Mouse (Mus musculus) c-Kit-negative CD71-positive TER-119-positive erythroid progenitor cells, embryonic 14.5 days (primary cell): ENCODE measurements at regions not wholly inside any gene's neighbourhood (a gene's known extent, or its start where the extent isn't known, plus 50 kb on each side); places are given as distances from the start of the nearest gene placed in this dataset.

Experiments
- DNase-seq: peaks from one replicate; pipeline ENCODE4 v3.0.0-alpha.2; 2013; ENCODE audit warnings: low read depth, low spot score

DNA sequence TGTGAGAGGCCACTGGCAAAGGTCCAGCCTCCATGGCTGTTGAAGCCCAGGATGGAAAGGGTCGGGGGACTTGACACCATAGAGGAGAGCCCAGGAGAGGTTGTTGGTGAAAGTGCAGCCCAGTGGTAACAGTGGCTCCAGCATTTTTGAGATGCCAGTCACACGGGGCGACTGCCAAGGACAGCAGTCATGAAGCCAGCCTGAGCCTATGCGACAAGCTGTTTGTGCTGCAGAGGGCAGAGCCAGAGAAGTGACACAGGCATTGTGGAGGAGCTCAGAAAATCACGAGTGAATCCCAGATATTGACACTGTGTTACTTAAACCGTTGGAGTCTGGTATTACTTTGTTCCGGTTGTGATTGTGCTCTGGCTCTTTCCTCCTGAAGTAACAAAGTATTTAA is 233.4 kb downstream of the Cryba4 start:
- DNase-seq = no peak

DNA sequence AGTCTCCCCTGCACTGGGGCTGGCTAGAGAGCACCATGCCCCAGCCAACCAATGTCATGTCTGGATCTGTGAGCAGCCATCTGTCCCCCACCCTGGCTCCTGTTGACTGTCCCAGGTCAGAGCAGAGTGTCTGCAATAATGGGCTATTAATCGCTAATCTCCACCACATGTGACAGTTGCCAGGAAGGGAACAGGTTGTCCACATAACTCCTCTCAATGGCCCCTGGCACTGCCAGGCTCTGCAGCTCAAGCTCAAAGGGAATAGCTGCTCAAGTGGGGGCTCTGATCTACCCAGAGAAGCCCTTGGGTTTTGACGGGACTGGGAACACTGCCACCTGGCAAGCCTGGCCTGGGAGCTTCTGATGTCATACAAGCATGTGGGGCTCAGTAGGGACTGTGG is 231.4 kb downstream of the Cryba4 start:
- DNase-seq = no peak

DNA sequence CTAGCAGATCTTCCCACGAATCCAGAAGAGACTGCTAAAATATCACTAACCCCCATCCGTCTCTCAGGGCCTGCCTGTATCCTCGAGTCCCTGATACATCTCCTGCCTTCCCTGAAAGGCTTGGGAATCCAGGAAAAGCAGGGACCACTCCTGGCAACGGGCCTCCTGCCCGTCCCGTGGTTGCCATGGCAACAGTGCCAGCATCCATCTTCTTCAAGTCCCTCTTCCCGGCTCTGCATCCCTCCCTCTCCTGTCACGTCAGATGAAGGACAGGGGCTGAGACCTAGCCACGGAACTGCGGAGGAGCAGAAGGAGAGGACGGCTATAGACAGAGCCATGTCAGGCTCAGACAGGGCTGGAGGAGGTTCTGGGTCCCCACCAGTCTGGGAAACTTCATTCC is 222.4 kb downstream of the Cryba4 start:
- no peak for DNase-seq

DNA sequence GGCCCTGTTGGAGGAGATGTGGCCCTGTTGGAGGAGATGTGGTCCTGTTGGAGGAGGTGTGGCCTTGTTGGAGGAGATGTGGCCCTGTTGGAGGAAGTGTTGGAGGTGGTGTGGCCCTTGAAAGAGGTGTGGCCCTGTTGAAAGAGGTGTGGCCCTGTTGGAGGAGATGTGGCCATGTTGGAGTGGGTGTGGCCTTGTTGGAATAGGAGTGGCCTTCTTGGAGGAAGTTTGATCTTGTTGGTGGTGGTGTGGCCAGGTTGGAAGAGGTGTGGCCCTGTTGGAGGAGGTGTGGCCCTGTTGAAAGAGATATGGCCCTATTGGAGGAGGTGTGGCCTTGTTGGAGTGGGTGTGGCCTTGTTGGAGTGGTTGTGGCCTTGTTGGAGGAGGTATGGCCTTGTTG is 220.3 kb downstream of the Cryba4 start:
- DNase-seq = no peak

DNA sequence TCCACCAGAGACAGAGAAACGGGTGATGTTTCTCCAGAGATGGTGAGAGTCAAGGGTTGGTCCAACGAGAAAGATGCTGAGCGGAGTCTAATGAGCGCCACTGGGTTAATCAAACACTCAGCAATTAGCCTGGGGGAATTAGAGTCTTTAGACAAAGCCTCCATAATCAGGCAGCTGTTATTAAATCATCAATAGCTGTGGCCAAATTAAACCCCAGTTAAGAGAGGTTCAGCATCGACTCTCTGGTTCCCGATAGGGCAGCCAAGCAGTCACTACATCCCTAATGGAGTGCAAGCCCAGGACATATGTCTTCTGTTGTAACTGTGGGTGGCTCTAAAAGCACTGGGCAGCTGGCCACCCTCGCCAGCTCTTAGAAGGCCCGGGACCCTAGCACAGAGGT is 216.9 kb downstream of the Cryba4 start:
- no peak for DNase-seq

DNA sequence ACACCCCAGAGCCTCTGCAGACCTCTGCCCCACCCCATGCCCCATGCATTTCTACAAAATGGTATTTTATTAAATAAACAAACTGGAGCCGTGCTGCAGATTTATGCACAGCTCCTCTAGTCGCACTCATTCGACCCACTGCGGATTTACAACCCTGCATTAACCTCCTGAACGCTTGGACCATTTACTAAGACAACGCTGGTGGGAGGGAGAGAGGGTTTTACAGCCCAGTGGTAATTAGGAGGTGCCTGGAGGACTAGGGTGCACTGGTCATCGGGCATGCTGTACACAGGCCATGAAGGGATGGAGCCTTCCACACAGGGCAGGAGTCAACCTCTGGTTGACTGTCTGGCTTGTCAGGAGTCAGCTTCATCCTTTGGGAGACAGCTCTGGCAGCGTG is 215.2 kb downstream of the Cryba4 start:
- no peak for DNase-seq

DNA sequence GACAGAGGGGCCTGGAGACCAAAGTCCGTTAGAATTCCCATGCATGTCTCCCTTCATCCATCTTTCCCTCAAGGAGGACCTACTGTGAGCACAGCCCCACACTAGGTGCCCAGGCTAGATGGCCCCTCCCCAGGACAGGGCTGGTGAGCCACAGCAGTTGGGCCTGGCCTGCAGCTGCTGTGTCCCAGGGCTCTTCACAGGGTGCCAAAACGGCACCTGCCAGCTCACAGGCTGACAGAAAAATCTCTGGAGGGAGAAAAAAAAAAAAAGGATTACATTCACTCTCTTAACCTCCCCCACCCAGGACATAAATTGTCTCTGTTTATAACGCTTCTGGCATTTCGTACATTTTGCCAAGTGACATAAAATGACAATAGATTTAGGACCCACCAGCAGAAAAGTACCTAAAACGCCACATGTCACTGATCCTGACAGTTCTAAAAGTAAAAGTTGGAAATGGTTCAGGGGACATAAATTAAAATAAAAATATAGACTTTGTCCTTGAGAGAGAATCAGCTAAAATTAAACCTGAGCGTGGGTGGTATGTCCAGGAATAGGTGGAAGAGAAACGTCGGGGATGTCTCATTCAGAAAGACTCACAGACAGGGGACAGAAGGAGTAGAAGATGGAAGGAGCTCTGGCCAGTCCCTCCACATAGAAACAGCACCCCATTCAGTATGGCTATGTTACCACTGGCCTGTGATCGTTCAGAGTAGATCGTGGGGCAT is 212.5 kb downstream of the Cryba4 start:
- DNase-seq = no peak

DNA sequence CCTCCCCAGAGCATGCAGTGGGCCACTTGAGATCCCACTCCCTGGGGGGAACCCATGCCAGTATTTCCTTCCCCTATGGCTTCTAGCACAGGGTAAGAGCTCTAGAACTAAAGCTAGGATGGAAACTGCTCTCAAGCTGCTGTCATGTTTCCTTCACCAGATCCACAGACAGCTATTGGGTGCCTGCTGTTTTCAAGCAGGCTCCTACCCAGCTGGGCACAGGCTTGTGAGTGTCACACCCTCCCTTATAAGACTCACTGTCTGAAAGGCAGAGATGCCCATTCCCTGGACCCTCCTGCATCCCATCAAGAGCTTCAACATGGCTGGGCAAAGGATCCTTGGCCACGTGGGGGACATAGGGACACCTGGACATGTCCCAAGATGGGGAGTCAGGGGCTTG is 211.6 kb downstream of the Cryba4 start:
- DNase-seq = no peak

DNA sequence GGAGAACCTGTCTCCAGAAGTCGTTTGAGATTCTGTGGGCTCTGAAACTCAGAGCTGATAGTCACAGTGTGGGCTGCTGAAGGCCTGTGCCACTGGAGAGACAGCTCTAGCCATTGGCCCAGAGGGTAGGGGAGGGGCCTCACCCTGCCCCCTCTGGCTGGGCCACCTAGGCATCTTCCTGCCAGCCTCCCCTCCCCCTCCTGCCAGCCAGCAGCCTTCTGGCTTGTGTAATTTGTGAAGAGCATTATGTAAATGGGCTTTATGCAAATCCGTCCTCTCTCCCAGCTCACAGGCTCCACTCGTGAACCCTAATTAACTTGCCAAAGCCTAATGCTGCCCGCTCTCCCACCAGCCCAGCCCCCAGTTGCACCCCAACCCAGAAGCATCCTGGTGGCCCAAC is 211.0 kb downstream of the Cryba4 start:
- no peak for DNase-seq

DNA sequence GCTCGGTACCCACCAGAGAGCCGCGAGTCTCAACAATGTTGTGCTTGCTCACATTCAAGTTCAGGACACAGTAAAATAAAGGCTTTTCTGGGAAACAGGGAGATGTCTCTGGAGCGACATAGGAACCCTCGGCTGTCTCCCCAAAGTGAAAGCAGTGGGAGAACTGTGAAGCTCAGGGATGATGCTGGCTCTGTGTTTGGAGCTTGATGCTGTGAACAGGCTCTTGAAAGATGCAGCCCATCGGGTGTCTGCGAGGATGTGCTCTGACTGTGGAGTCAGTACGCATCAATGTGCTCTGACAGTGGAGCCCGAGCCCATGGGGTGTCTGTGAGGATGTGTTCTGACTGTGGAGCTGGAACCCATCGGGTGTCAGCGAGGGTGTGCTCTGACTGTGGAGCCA is 210.1 kb downstream of the Cryba4 start:
- DNase-seq = no peak

DNA sequence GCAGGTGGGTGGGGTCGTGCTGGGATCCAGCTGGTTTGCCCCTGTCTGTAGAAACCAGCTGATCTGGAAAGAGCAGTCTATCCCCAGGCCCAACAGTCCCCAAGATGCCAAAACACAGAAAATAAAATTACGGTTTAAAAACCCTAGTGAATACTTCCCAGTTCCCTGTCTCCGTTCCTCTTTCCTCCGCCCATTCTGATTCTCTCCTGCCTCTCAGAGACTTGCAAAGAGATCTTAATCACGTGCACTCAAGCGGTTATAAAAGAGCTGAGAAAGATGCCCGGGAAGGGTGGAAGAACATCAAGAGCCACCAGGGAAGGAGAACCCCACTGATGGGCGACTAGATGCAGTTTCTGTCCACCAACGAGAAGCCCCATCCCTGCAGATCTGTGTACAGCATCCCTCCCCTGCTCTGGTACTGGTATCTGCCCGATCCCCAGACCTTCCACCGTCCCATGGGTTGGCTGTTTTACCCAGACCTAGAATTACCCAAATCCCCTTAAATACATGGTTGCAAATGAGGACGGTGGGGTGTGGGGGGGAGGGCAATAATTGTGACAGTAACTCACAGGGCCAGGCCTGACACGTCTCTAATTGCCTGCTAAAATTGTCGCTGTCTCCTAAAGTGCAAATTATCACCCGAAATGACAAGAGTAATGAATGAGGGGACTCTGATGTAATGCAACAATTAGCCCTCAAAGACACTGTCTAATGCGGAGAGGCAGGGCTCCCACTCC is 202.1 kb downstream of the Cryba4 start:
- no peak for DNase-seq

DNA sequence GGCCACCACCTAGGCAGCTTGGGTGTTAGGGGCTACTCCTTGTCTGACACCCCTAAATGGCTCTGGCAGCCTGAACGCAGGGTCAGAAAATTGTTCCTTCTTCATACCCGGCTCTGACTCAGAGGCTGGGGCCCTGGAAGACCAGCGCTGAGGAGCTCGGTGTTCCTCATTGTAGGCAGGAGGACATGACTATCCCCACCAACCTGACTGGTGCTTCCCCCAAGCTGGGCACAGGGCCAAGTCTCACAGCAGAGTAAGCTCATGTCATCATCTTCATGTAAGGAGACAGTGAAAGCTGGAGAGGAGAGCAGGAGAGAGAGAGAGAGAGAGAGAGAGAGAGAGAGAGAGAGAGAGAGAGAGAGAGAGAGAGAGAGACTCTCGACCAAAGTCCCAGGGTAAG is 201.4 kb downstream of the Cryba4 start:
- no peak for DNase-seq

DNA sequence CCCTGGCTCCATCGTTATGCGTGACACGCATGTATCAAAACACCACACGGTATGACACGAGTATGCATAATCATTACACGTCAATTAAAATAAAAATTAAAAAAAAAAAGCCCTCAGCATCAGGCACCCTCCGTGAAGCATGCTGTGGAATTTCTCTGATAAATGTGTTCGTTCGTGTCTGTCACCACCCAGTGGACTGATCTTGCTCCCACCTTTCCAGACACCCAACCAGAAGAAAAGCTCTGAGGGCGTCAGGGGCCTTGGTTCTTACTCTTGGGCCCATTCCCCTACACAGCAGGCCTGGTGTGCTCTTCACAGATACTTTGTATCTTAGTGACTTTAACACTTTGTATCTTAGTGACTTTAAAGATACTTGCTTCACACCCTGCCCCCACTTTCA is 200.5 kb downstream of the Cryba4 start:
- DNase-seq = no peak

DNA sequence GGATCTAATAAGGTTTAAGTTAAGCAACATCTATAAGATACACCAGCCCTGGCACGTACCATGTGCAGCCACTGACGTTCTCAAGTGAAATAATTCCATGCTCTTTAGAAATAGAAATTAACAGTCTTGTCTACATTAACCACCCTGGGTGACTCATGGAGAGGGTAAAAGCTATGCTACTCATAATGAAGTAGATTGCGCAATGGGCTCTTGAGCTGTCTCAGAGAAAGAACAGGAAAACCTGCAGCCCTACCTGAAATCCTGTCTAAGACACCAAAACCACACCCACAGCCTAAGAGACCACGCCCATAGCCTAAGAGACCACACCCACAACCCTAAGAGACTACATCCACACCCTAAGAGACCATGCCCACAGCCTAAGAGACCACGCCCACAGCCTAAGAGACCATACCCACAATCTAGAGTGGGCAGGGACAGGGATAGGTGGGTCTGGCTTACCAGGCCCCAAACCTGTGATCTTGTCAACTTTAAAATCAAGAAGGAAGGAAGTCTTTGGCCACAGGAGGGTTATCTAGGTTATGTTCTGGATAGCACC is 198.6 kb downstream of the Cryba4 start:
- DNase-seq = no peak

DNA sequence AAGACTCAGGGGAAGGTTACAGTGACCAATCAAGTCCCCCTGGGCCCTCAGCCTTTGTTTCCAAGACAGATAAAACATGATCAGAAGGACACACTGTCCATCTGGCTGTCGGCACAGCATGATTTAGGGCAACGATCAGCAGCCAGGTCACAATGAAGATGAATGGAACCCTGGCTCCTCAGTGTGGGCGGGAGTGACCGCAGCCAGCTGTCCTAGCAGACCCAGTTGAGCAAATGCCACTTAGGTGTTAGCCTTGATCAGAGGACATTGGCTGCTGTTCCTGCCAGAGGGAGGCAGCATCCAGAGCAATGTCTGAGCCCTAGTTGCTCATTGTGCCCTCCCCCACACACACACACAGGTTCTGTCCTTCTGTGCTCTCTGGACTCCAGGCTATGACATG is 197.3 kb downstream of the Cryba4 start:
- no peak for DNase-seq

DNA sequence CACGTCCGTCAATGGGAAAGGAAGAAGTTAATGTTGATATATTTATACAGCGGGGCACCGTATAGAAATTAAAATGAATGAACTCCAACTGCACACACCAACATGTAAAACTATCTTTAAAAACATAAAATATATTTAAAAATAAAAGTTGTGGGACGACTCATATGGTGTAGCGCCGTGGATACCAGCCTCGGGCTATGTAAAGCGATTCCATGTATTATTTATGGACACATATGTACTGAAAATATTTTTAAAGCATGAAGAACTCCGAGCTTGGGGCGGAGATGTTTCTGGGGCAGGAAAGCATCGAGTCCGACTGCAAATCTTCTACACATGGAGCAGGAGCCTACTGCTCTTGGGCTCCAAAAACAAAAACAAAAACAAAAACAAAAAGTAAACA is 182.4 kb downstream of the Cryba4 start:
- no peak for DNase-seq

DNA sequence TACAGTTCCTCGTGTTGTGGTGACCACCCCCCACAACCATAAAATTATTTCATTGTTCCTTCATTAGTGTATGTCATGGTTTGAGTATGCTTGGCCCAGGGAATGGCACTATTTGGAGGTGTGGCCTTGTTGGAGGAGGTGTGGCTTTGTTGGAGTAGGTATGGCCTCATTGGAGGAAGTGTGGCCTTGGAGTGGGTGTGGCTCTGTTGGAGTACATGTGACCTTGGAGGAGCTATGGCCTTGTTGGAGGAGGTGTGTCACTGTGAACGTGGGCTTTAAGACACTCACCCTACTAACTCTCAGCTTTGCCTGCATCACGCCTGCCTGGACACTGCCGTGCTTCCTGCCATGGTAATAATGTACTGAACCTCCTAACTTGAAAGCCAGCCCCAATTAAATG is 179.9 kb downstream of the Cryba4 start:
- no peak for DNase-seq

DNA sequence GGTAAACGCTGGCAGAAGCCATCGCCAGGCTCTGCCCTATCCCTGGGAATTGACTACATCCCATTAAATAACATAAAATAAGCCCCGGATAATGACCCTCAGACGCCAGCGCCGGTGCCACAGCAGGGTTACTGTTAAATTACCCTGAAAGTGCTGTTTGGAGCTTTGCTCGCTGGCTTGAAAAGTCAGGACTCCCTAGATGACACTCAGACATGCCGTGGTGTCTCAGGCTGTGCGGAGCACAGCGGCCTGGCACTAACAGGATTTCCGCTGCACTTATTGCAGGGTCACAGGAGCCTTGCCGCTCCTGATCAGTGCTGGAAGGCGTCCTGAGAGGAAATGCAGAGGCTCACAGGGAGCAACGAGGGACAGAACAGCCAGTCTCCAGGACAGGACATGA is 175.2 kb downstream of the Cryba4 start:
- DNase-seq = no peak

DNA sequence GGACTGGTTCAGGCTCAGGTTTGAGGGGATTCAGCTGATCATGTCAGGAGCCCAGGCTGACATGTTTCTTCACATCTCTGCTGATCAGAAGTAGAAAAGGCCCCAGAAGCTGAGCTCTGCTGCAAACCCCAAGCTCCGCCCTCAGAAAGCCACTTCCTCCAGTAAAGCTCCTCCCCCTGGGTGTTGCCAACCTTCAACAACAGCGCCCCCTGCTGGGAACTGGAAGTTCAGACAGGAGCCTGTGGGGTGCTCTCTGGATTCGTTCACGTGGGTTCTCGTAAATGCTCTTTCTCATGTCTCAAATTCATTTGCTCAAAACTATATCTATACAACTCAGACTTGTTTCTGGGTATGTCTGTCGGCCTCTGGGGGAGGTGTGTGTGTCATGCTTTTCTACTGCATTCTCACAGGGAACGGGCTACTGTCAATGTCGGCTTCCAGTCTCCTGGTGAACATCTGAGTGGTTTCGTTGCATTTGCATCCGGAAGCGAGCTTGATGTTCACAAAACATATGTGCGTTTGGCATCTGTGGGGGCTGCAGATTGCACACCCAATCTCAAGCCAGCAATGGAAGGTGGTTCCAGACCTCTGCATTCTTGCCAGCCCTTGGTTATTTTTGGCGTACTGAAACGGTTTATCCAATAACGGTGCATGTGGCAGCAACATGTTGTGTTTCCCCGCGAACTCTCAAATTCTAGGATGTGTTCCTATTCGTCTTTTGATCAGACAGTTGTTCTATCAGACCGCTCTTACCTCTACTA is 174.3 kb downstream of the Cryba4 start:
- DNase-seq = no peak

DNA sequence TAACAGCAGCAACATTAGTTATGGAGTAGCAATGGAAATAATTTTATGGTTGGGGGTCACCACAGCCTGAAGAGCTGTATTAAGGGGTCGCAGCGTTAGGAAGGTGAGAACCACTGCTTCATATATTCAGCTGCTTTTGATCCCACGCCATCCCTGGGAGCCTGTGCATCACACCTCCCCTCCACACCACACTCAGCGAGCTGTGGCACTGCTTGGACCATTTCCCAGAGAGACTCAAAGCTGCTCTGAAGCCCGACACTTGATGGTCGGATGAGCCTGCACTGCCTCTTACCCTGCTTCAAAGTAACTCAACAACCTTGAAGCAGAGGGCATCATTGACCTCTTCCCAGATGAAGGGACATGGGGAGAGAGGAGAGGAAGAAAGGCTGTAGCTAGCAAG is 171.3 kb downstream of the Cryba4 start:
- no peak for DNase-seq

DNA sequence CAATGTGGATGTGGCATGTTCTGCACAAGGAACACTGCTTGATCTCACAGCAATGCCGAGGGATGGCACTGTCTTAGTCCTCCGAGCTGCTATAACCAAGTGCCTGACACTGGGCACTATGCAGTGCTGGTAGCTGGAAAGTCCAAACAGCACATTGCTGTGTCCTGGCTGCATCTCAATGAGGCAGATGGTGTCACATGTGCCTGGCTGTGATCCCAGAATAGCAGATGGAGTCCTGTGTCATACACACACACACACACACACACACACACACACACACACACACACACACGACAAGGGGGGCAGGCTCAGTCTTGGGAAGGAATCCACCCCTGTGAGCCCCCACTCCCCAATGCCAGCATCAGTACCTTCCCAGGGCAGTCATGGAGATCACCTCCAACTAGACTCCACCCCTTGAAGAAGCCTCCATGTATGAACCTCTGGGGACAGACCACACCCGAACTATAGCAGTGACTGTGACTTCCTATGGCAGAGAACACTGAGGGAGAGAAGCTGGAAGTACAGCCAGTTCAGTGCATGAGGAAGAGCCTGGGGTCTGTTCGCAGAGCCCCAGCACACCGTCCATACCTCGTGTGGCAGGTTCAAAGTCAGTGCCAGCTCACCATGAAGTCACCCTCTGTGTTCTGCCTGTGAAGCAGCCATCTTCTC is 160.3 kb downstream of the Cryba4 start:
- DNase-seq = no peak
